Mouse (Mus musculus) intestine, embryonic 14.5 days (tissue): ENCODE data around the gene Dst. TPM values are rescaled to one million over a fixed set of nuclear protein-coding genes. Genes with fewer than 3 reads are reported as not detected.

Source experiments
- ATAC-seq: fragments of 200-750 bp; cut with Nextera tagmentation; replicated peaks from 2 replicates; pipeline ENCODE4 v1.8.0; 2017; ENCODE audit warnings: low read depth, moderate number of reproducible peaks, moderate TSS enrichment, moderate library complexity; ENCODE audit not compliant: low FRiP score, low TSS enrichment
- DNase-seq: peaks from one replicate; pipeline ENCODE4 v3.0.0-alpha.2; 2018; ENCODE audit warnings: low spot score
- H3K27ac ChIP-seq: fragments of 300-500 bp; sonication (generic); 2 replicates; pipeline ENCODE4 v1.5.1; 2014; ENCODE audit warnings: low read depth, mild to moderate bottlenecking, control low read depth
- H3K27me3 ChIP-seq: fragments of 300-500 bp; sonication (generic); replicated peaks from 2 replicates; pipeline ENCODE4 v1.6.1; 2014; ENCODE audit warnings: low read length, control low read depth; ENCODE audit not compliant: control insufficient read depth, insufficient read depth
- H3K36me3 ChIP-seq: fragments of 300-500 bp; sonication (generic); 2 replicates; pipeline ENCODE4 v1.6.1; 2014; ENCODE audit warnings: low read length, control low read depth; ENCODE audit not compliant: control insufficient read depth, insufficient read depth
- H3K4me1 ChIP-seq: fragments of 300-500 bp; sonication (generic); replicated peaks from 2 replicates; pipeline ENCODE4 v1.6.1; 2014; ENCODE audit warnings: low read length, control low read depth, mixed read lengths; ENCODE audit not compliant: control insufficient read depth, insufficient read depth
- H3K4me2 ChIP-seq: fragments of 300-500 bp; sonication (generic); 2 replicates; pipeline ENCODE4 v1.6.1; 2014; ENCODE audit warnings: low read length
- H3K4me3 ChIP-seq: fragments of 300-500 bp; sonication (generic); 2 replicates; pipeline ENCODE4 v1.5.1; 2014; ENCODE audit warnings: low read depth, low read length, control low read depth, mixed read lengths
- H3K9ac ChIP-seq: fragments of 300-500 bp; sonication (generic); 2 replicates; pipeline ENCODE4 v1.6.1; 2014; ENCODE audit warnings: mild to moderate bottlenecking, low read length
- H3K9me3 ChIP-seq: fragments of 300-500 bp; sonication (generic); 2 replicates; pipeline ENCODE4 v1.6.1; 2016; ENCODE audit warnings: low read length, control low read depth; ENCODE audit not compliant: control insufficient read depth
- WGBS: fragments of 180-500 bp; shearing (Covaris S2); extraction: QIAGEN DNeasy Blood & Tissue Kit; methylation state at CpG from one replicate; pipeline ENCODE4 v1.1.7; 2014; 5-methylcytosine and 5-hydroxymethylcytosine counted together
- polyA plus RNA-seq: library from polyadenylated mRNA; unstranded; fragments of >200 nt; fragmentation: Nextera tagmentation; extraction: Ambion mirVana; gene quantifications from 2 replicates; pipeline ENCODE4 v1.2.1, GENCODE M21; 2014

Gene Dst
- polyA plus RNA-seq, 1 experiment from 2014 or later: 27.7 TPM

- Histone ChIP-seq H3K36me3 (no peaks in the 10 kb centered on the region), H3K4me3 (no peak overlapping the region), H3K4me2 (no peak overlapping the region), H3K27ac (no peak overlapping the region), H3K4me1 (no peaks in the 10 kb centered on the region), H3K9ac (no peak overlapping the region), H3K27me3 (no peaks in the 10 kb centered on the region), H3K9me3 (no peaks in the 10 kb centered on the region)
- DNase-seq (no peak), ATAC-seq (no peak)
- 93% methylated on average over 7 of the region's 7 CpGs for WGBS
Observed at GRCm38 (mm10) chr1:34144826-34145225, 236.8 kb downstream of the Dst start.

GRCm38 (mm10) chr1:34148039-34148438 lies 240.0 kb downstream of the Dst start:
- Histone ChIP-seq H3K4me2 (no peak overlapping the region), H3K4me1 (no peaks in the 10 kb centered on the region), H3K27me3 (no peaks in the 10 kb centered on the region), H3K36me3 (no peaks in the 10 kb centered on the region), H3K4me3 (no peak overlapping the region), H3K9ac (no peak overlapping the region), H3K9me3 (no peaks in the 10 kb centered on the region), H3K27ac (no peak overlapping the region)
- 95% methylated on average over 11 of the region's 11 CpGs for WGBS
- no peak for ATAC-seq
- no peak for DNase-seq

- H3K4me1 ChIP-seq: no peaks in the 10 kb centered on the region
- ATAC-seq: 0 out of 2 replicates have a peak, but pooled peaks have one; percentile 23
- H3K9ac ChIP-seq: no peak overlapping the region
- no peaks in the 10 kb centered on the region for H3K27me3 ChIP-seq
- H3K36me3 ChIP-seq: no peaks in the 10 kb centered on the region
- no peaks in the 10 kb centered on the region for H3K9me3 ChIP-seq
- WGBS: 52% methylated on average over 10 of the region's 10 CpGs
- no peak for DNase-seq
- no peak overlapping the region for H3K4me2 ChIP-seq
- no peak overlapping the region for H3K4me3 ChIP-seq
- H3K27ac ChIP-seq: no peak overlapping the region; the same call in 1 of the 2 replicates
Observed at GRCm38 (mm10) chr1:34150416-34151093, 242.5 kb downstream of the Dst start.

- DNase-seq: no peak
- Histone ChIP-seq H3K9ac (no peak overlapping the region), H3K4me2 (no peak overlapping the region), H3K27me3 (no peaks in the 10 kb centered on the region), H3K9me3 (no peaks in the 10 kb centered on the region), H3K4me3 (no peak overlapping the region), H3K27ac (no peak overlapping the region), H3K36me3 (no peaks in the 10 kb centered on the region), H3K4me1 (no peaks in the 10 kb centered on the region)
- ATAC-seq: no peak
- WGBS: 88% methylated on average over 5 of the region's 5 CpGs
Observed at GRCm38 (mm10) chr1:34152683-34153082, 244.7 kb downstream of the Dst start.

DNA sequence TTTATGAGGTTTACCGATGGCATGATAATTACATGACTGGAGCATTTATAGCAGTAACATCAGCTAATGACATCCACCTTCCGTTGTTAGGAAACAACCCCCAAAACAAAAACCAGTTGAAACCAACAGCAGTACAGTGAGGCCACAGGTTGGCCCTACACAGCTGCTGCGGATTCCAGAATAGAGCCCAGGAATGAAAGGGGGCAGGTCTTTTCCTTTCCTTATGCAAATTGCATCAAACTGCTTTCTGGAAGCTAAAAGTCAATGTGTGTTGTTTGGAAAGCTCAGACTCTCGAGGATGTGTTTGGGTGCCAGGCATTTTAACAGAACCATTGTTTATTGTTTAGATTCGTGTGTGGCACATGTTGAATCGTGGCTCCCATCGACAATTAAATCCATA lies 248.0 kb downstream of the Dst start:
- no peak for ATAC-seq
- H3K4me1 ChIP-seq: no peaks in the 10 kb centered on the region
- H3K9ac ChIP-seq: no peak overlapping the region
- no peaks in the 10 kb centered on the region for H3K9me3 ChIP-seq
- no peak for DNase-seq
- H3K27me3 ChIP-seq: no peaks in the 10 kb centered on the region
- 80% methylated on average over 7 of the region's 7 CpGs for WGBS
- no peak overlapping the region for H3K27ac ChIP-seq
- H3K4me3 ChIP-seq: no peak overlapping the region
- H3K4me2 ChIP-seq: no peak overlapping the region
- H3K36me3 ChIP-seq: no peaks in the 10 kb centered on the region

GRCm38 (mm10) chr1:34157702-34158101 lies 249.7 kb downstream of the Dst start:
- no peaks in the 10 kb centered on the region for H3K9me3 ChIP-seq
- no peak overlapping the region for H3K9ac ChIP-seq
- no peak overlapping the region for H3K4me2 ChIP-seq
- 89% methylated on average over 10 of the region's 10 CpGs for WGBS
- H3K36me3 ChIP-seq: no peaks in the 10 kb centered on the region
- ATAC-seq (no peak), DNase-seq (no peak)
- no peak overlapping the region for H3K4me3 ChIP-seq
- H3K4me1 ChIP-seq: no peaks in the 10 kb centered on the region
- H3K27me3 ChIP-seq: no peaks in the 10 kb centered on the region
- H3K27ac ChIP-seq: no peak overlapping the region

GRCm38 (mm10) chr1:34158822-34159221 lies 250.8 kb downstream of the Dst start:
- no peaks in the 10 kb centered on the region for H3K9me3 ChIP-seq
- H3K9ac ChIP-seq: no peak overlapping the region
- no peaks in the 10 kb centered on the region for H3K4me1 ChIP-seq
- no peaks in the 10 kb centered on the region for H3K27me3 ChIP-seq
- WGBS: 79% methylated on average over 11 of the region's 11 CpGs
- H3K27ac ChIP-seq: no peak overlapping the region
- ATAC-seq (no peak), DNase-seq (no peak)
- no peak overlapping the region for H3K4me2 ChIP-seq
- H3K36me3 ChIP-seq: no peaks in the 10 kb centered on the region
- no peak overlapping the region for H3K4me3 ChIP-seq

- ATAC-seq: no peak
- Histone ChIP-seq H3K27me3 (no peaks in the 10 kb centered on the region), H3K4me3 (no peak overlapping the region), H3K27ac (no peak overlapping the region), H3K36me3 (0 out of 2 replicates have a peak, but pooled peaks cover under 1% of the 10 kb centered on the region), H3K4me2 (no peak overlapping the region), H3K4me1 (no peaks in the 10 kb centered on the region), H3K9ac (no peak overlapping the region), H3K9me3 (no peaks in the 10 kb centered on the region)
- DNase-seq: no peak
- 82% methylated on average over 7 of the region's 7 CpGs for WGBS
Observed at GRCm38 (mm10) chr1:34159898-34160297, 251.9 kb downstream of the Dst start.

GRCm38 (mm10) chr1:34164616-34165295 lies 256.7 kb downstream of the Dst start:
- Histone ChIP-seq H3K4me2 (no peak overlapping the region), H3K27me3 (no peaks in the 10 kb centered on the region), H3K9ac (no peak overlapping the region), H3K4me1 (no peaks in the 10 kb centered on the region), H3K4me3 (no peak overlapping the region), H3K9me3 (no peaks in the 10 kb centered on the region), H3K27ac (no peak overlapping the region), H3K36me3 (0 out of 2 replicates have a peak, but pooled peaks cover 3% of the 10 kb centered on the region)
- no peak for ATAC-seq
- 70% methylated on average over 14 of the region's 14 CpGs for WGBS
- DNase-seq: peak; percentile 84
